Mouse (Mus musculus): Measurements from ENCODE around the gene Mrgprb5.
"Not testable (repeated sequence)": the region's sequence is repeated elsewhere in the genome, so short reads cannot be mapped to it uniquely, and the experiment has no call there.

The Mrgprb5 gene

GRCm38 (mm10) chr7:48168919-48169318 lies at the start of gene Mrgprb5:
Gene Mrgprb5, minus strand, starts transcription at chr7:48169019.
- no peak for DNase-seq (ENCODE audit: low read depth, low spot score)

- DNase-seq (ENCODE audit: low read depth, low spot score) = no peak
Observed at GRCm38 (mm10) chr7:48199188-48199587, 30.4 kb upstream of the Mrgprb5 start, which contains the start of gene Mrgprb4. Gene Mrgprb4, minus strand, starts transcription at chr7:48199288.

- no peak for DNase-seq (ENCODE audit: low read depth, low spot score)
Observed at GRCm38 (mm10) chr7:48167471-48167870, 1.3 kb downstream of the Mrgprb5 start.

- peak; percentile 44 for DNase-seq (ENCODE audit: low read depth, low spot score)
Observed at GRCm38 (mm10) chr7:48138248-48138702, 30.5 kb downstream of the Mrgprb5 start.

- DNase-seq (ENCODE audit: low read depth, low spot score) = peak; percentile 19
Observed at GRCm38 (mm10) chr7:48137216-48138077, 31.4 kb downstream of the Mrgprb5 start.

- no peak for DNase-seq (ENCODE audit: low read depth, low spot score)
Observed at GRCm38 (mm10) chr7:48132674-48133073, 36.1 kb downstream of the Mrgprb5 start.

GRCm38 (mm10) chr7:48132247-48132646 lies 36.6 kb downstream of the Mrgprb5 start:
- not testable (repeated sequence) for DNase-seq (ENCODE audit: low read depth, low spot score)

GRCm38 (mm10) chr7:48131820-48132219 lies 37.0 kb downstream of the Mrgprb5 start:
- DNase-seq (ENCODE audit: low read depth, low spot score) = peak; percentile 1

- DNase-seq (ENCODE audit: low read depth, low spot score) = no peak
Observed at GRCm38 (mm10) chr7:48123806-48124205, 45.0 kb downstream of the Mrgprb5 start.
